Mouse (Mus musculus) frontal cortex, postnatal 10 days (tissue): ENCODE results near the gene Lhfpl5.

Experiments used
- DNase-seq, 2 experiments: peaks; one replicate each; pipeline ENCODE4 v3.0.0; 2022; ENCODE audit warnings: low spot score in 2 of 2, mixed read lengths in 1 of 2

Gene Lhfpl5

GRCm38 (mm10) chr17:28626937-28627336, 51.5 kb downstream of the Lhfpl5 start:
- DNase-seq: no peak

- no peak for DNase-seq
Measured at GRCm38 (mm10) chr17:28628248-28629124, 53.0 kb downstream of the Lhfpl5 start.

GRCm38 (mm10) chr17:28629125-28629524, 53.7 kb downstream of the Lhfpl5 start:
- no peak for DNase-seq
